Mouse (Mus musculus): Measurements from ENCODE around the gene Cap2. TPM values are rescaled to one million over a fixed set of nuclear protein-coding genes. Genes with fewer than 3 reads are reported as not detected.
A peak's percentile ranks its signal among the peaks of the same experiment; 100 is the strongest.

Cap2 gene
- polyA plus RNA-seq, 1 experiment from 2014 or later = 4.3 TPM

DNA sequence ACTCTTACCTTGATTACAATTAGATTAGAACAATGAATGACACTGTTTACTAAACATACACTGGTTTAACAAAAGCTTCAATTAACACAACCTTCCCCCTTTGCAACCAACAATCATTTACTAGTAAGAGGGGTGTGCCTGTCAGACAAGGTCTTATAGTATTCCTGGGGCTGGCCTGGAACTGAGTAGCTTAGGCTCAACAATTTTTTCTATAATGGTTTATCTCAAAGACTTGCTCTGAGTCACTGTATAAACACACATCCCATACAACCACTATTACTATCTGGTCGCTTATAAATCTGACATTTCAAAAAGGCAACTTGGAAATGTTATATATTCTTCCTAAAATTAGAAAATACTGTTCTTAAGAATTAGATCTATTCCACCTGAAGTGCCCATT is 181.7 kb downstream of the Cap2 start:
- Histone ChIP-seq H3K9me3 (ENCODE audit: low read depth, low read length) (no peaks in the 10 kb centered on the region), H3K4me3 (ENCODE audit: low read depth, low read length) (no peak overlapping the region), H3K4me2 (no peak overlapping the region), H3K4me1 (ENCODE audit: insufficient read depth) (no peaks in the 10 kb centered on the region), H3K9ac (no peak overlapping the region), H3K27me3 (ENCODE audit: insufficient read depth, low read length) (no peaks in the 10 kb centered on the region), H3K27ac (ENCODE audit: low read depth) (no peak overlapping the region), H3K36me3 (ENCODE audit: insufficient read depth) (peaks cover 80% of the 10 kb centered on the region)
- 77% methylated on average over 1 of the region's 1 CpGs for WGBS
- no peak for TF ChIP-seq CTCF (IDR thresholded peaks at IDR 0.05; ENCODE audit: low read depth)
- no peak for ATAC-seq (ENCODE audit: insufficient read depth)
- DNase-seq = no peak

GRCm38 (mm10) chr13:46690559-46691241 is 189.1 kb downstream of the Cap2 start:
- WGBS = 83% methylated on average over 4 of the region's 4 CpGs
- H3K36me3 ChIP-seq (ENCODE audit: insufficient read depth) = peaks cover 78% of the 10 kb centered on the region
- ATAC-seq (ENCODE audit: insufficient read depth) = no peak
- H3K9ac ChIP-seq = no peak overlapping the region
- H3K9me3 ChIP-seq (ENCODE audit: low read depth, low read length) = no peaks in the 10 kb centered on the region
- H3K4me3 ChIP-seq (ENCODE audit: low read depth, low read length) = no peak overlapping the region
- no peak overlapping the region for H3K4me2 ChIP-seq
- no peak for DNase-seq
- no peaks in the 10 kb centered on the region for H3K27me3 ChIP-seq (ENCODE audit: insufficient read depth, low read length)
- H3K27ac ChIP-seq (ENCODE audit: low read depth) = no peak overlapping the region
- TF ChIP-seq CTCF (IDR thresholded peaks at IDR 0.05; ENCODE audit: low read depth) = no peak
- no peaks in the 10 kb centered on the region for H3K4me1 ChIP-seq (ENCODE audit: insufficient read depth)

DNA sequence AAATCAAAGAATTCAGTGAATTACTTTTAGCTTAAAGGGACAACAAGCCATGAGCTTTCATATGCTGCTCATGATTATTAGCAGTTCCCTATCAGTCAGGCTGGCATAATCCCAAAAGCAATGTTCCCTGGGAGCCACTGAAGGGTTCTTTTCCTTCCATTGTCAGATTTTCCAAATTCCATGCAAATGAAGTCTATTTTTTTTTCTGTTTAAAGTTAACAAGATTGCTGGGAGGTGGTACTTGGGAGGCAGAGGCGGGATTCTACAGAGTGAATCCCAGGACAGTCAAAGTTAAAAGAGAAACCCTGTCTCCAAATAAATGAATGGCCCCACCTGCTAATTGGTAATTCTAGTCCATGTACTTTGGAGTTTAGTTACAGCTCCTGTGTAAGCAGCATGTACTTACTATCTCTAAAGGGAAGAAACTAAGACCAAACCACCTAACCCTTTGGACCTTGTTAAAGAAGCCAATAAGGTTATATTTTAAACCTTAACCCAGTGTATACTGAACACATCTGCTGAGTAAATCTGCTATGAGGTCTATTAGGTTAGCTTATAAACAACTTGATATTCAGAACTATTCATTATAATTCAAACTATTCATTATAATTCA is 193.8 kb downstream of the Cap2 start:
- 86% methylated on average over 1 of the region's 1 CpGs for WGBS
- H3K27ac ChIP-seq (ENCODE audit: low read depth) = no peak overlapping the region
- no peak overlapping the region for H3K4me3 ChIP-seq (ENCODE audit: low read depth, low read length)
- no peak for ATAC-seq (ENCODE audit: insufficient read depth)
- no peaks in the 10 kb centered on the region for H3K27me3 ChIP-seq (ENCODE audit: insufficient read depth, low read length)
- H3K9me3 ChIP-seq (ENCODE audit: low read depth, low read length) = no peaks in the 10 kb centered on the region
- H3K4me1 ChIP-seq (ENCODE audit: insufficient read depth) = no peaks in the 10 kb centered on the region
- peaks cover 58% of the 10 kb centered on the region for H3K36me3 ChIP-seq (ENCODE audit: insufficient read depth)
- H3K9ac ChIP-seq = no peak overlapping the region
- no peak for DNase-seq
- no peak for TF ChIP-seq CTCF (IDR thresholded peaks at IDR 0.05; ENCODE audit: low read depth)
- H3K4me2 ChIP-seq = no peak overlapping the region

DNA sequence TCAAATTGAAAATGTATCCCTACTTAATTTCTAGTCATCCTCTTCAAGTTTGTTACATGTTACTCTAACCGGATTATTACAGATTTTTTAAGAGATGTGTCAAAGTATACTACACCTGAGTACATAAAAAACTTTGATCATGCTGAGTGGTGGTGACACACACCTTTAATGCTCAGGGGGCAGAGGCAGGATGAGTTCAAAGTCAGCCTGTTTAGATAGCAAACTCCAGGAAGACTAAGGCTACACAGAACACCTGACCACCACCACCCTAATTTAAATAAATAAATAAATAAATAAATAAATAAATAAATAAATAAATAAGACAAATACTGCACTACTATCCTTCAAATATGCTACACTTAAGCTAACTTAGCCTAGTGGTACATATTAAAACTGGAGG is 194.3 kb downstream of the Cap2 start:
- 84% methylated on average over 1 of the region's 1 CpGs for WGBS
- TF ChIP-seq CTCF (IDR thresholded peaks at IDR 0.05; ENCODE audit: low read depth) = no peak
- Histone ChIP-seq H3K9me3 (ENCODE audit: low read depth, low read length) (no peaks in the 10 kb centered on the region), H3K4me1 (ENCODE audit: insufficient read depth) (no peaks in the 10 kb centered on the region), H3K4me2 (no peak overlapping the region), H3K27me3 (ENCODE audit: insufficient read depth, low read length) (no peaks in the 10 kb centered on the region), H3K4me3 (ENCODE audit: low read depth, low read length) (no peak overlapping the region), H3K9ac (no peak overlapping the region), H3K27ac (ENCODE audit: low read depth) (no peak overlapping the region), H3K36me3 (ENCODE audit: insufficient read depth) (peaks cover 52% of the 10 kb centered on the region)
- DNase-seq (no peak), ATAC-seq (ENCODE audit: insufficient read depth) (no peak)

- Histone ChIP-seq H3K4me2 (no peak overlapping the region), H3K4me1 (ENCODE audit: insufficient read depth) (no peaks in the 10 kb centered on the region), H3K36me3 (ENCODE audit: insufficient read depth) (peaks cover 55% of the 10 kb centered on the region), H3K9me3 (ENCODE audit: low read depth, low read length) (no peaks in the 10 kb centered on the region), H3K27me3 (ENCODE audit: insufficient read depth, low read length) (no peaks in the 10 kb centered on the region), H3K4me3 (ENCODE audit: low read depth, low read length) (no peak overlapping the region), H3K9ac (no peak overlapping the region), H3K27ac (ENCODE audit: low read depth) (no peak overlapping the region)
- 67% methylated on average over 2 of the region's 2 CpGs for WGBS
- DNase-seq = peak; percentile 52
- TF ChIP-seq CTCF (IDR thresholded peaks at IDR 0.05; ENCODE audit: low read depth) = no peak
- peak; percentile 35; the same call in 1 of the 2 replicates for ATAC-seq (ENCODE audit: insufficient read depth)
Measured at GRCm38 (mm10) chr13:46696788-46697187, 195.1 kb downstream of the Cap2 start.

GRCm38 (mm10) chr13:46699372-46699771 is 197.7 kb downstream of the Cap2 start:
- no peak overlapping the region for H3K4me2 ChIP-seq
- H3K9ac ChIP-seq = no peak overlapping the region
- H3K9me3 ChIP-seq (ENCODE audit: low read depth, low read length) = no peaks in the 10 kb centered on the region
- no peak for ATAC-seq (ENCODE audit: insufficient read depth)
- H3K27me3 ChIP-seq (ENCODE audit: insufficient read depth, low read length) = no peaks in the 10 kb centered on the region
- no peak overlapping the region for H3K27ac ChIP-seq (ENCODE audit: low read depth)
- H3K36me3 ChIP-seq (ENCODE audit: insufficient read depth) = peaks cover 62% of the 10 kb centered on the region
- TF ChIP-seq CTCF (IDR thresholded peaks at IDR 0.05; ENCODE audit: low read depth) = no peak
- WGBS = 85% methylated on average over 1 of the region's 1 CpGs
- H3K4me1 ChIP-seq (ENCODE audit: insufficient read depth) = no peaks in the 10 kb centered on the region
- DNase-seq = no peak
- H3K4me3 ChIP-seq (ENCODE audit: low read depth, low read length) = no peak overlapping the region

Other genes with a start within 250 kb of the Cap2 start
- gene Stmnd1, start 228.1 kb upstream of the Cap2 start, polyA plus RNA-seq (2014; fragmentation: Nextera tagmentation; extraction: Ambion mirVana) = not detected in 2 replicates
- 2.2 and 2.7 TPM in 2 replicates for gene Rbm24, start 83.4 kb upstream of the Cap2 start, polyA plus RNA-seq (2014; fragmentation: Nextera tagmentation; extraction: Ambion mirVana)
- 7.9 and 8.7 TPM in 2 replicates for gene Fam8a1, start 167.7 kb downstream of the Cap2 start, polyA plus RNA-seq (2014; fragmentation: Nextera tagmentation; extraction: Ambion mirVana)
- 42.3 and 42.8 TPM in 2 replicates for gene Nup153, start 226.1 kb downstream of the Cap2 start, polyA plus RNA-seq (2014; fragmentation: Nextera tagmentation; extraction: Ambion mirVana)

Data from lung, embryonic 14.5 days (tissue).